Mouse (Mus musculus) hindbrain, embryonic 16.5 days (tissue): ENCODE data around the gene Sp1. TPM values are rescaled to one million over a fixed set of nuclear protein-coding genes. Genes with fewer than 3 reads are reported as not detected.
A peak's percentile ranks its signal among the peaks of the same experiment; 100 is the strongest.

ENCODE experiments used
- ATAC-seq: fragments of 200-750 bp; cut with Nextera tagmentation; 2 replicates; pipeline ENCODE4 v1.8.0; 2017; ENCODE audit warnings: moderate TSS enrichment, moderate library complexity
- H3K27ac ChIP-seq: fragments of 300-500 bp; sonication (generic); 2 replicates; pipeline ENCODE4 v1.5.1; 2014; ENCODE audit warnings: low read depth, mild to moderate bottlenecking, control low read depth, low read length, moderate library complexity
- H3K27me3 ChIP-seq: fragments of 300-500 bp; sonication (generic); replicated peaks from 2 replicates; pipeline ENCODE4 v1.6.1; 2014; ENCODE audit warnings: low read length; ENCODE audit not compliant: control insufficient read depth, insufficient read depth
- H3K36me3 ChIP-seq: fragments of 300-500 bp; sonication (generic); 2 replicates; pipeline ENCODE4 v1.6.1; 2014; ENCODE audit warnings: mild to moderate bottlenecking, low read length, moderate library complexity, mixed read lengths; ENCODE audit not compliant: control insufficient read depth, insufficient read depth
- H3K4me1 ChIP-seq: fragments of 300-500 bp; sonication (generic); 2 replicates; pipeline ENCODE4 v1.6.1; 2014; ENCODE audit warnings: low read depth, low read length; ENCODE audit not compliant: control insufficient read depth, insufficient read depth
- H3K4me2 ChIP-seq: fragments of 300-500 bp; sonication (generic); 2 replicates; pipeline ENCODE4 v1.6.1; 2014; ENCODE audit warnings: mild to moderate bottlenecking, low read length, control low read depth, moderate library complexity
- H3K4me3 ChIP-seq: fragments of 300-500 bp; sonication (generic); 2 replicates; pipeline ENCODE4 v1.5.1; 2014; ENCODE audit warnings: mild to moderate bottlenecking, low read length, control low read depth, moderate library complexity
- H3K9ac ChIP-seq: fragments of 300-500 bp; sonication (generic); 2 replicates; pipeline ENCODE4 v1.6.1; 2014; ENCODE audit warnings: low read depth, mild to moderate bottlenecking, control low read depth, low read length, moderate library complexity
- H3K9me3 ChIP-seq: fragments of 300-500 bp; sonication (generic); 2 replicates; pipeline ENCODE4 v1.6.1; 2014; ENCODE audit warnings: mild to moderate bottlenecking, low read length, moderate library complexity; ENCODE audit not compliant: control insufficient read depth
- WGBS: fragments of 180-500 bp; shearing (Covaris S2); extraction: QIAGEN DNeasy Blood & Tissue Kit; methylation state at CpG from one replicate; pipeline ENCODE4 v1.1.7; 2014; 5-methylcytosine and 5-hydroxymethylcytosine counted together
- polyA plus RNA-seq: library from polyadenylated mRNA; unstranded; fragments of >200 nt; fragmentation: Nextera tagmentation; extraction: Ambion mirVana; gene quantifications from 2 replicates; pipeline ENCODE4 v1.2.1, GENCODE M21; 2015

Gene Sp1
- polyA plus RNA-seq = 3.4 and 3.5 TPM in 2 replicates

GRCm38 (mm10) chr15:102405489-102406195 lies at the start of gene Sp1:
TSS of gene Sp1 (plus strand) at chr15:102406143.
- Histone ChIP-seq H3K4me1 (peaks cover 26% of the 10 kb centered on the region), H3K9ac (peak within 1 kb of the TSS; percentile 82), H3K27me3 (no peaks in the 10 kb centered on the region), H3K4me3 (peak within 1 kb of the TSS; percentile 70), H3K9me3 (no peaks in the 10 kb centered on the region), H3K27ac (peak within 1 kb of the TSS; percentile 100), H3K4me2 (peak within 1 kb of the TSS; percentile 70), H3K36me3 (peaks cover 15% of the 10 kb centered on the region)
- under 1% methylated on average over 38 of the region's 38 CpGs for WGBS
- ATAC-seq = peak; percentile 99

DNA sequence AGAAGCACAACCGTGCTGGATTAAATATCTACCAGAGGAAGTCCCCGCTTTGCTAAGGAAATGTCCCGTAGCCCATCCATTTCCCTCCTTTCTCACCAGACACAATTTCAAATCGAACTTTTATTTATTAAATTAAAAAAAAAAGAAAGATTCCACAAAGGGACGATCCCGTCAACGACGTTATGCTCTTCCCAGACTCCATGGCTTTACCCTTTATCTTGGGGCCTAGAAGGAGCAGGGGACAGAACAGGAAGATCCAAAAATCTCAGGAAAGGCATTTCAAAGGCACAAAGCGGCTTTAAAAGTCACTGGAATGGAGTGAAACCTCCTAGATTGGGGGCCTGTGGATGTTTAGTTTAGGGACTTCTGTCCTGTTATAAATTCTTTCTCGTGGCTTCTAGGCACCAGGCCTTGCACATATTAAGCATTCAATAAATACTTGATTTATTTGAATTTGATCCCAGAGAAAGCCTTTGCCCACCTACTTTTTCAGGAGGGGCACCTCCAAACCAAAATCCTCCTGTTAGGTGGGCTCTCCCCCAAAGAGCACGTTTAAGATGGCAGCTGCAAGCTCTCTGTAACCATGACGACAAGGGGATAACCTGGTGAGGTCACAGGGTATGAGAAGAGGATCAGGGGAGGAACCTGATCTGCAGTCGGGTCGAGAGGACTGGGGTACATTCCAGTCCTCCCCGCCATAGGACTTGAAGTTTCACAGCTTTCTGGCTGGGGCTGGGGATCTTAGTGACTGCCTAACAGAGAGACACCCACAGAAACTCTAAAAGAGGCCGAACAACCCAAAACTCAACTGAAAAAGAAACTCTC lies 49.2 kb upstream of the Sp1 start:
- Histone ChIP-seq H3K9me3 (no peaks in the 10 kb centered on the region), H3K36me3 (no peaks in the 10 kb centered on the region), H3K4me2 (peak overlapping the region; percentile 99), H3K9ac (no peak overlapping the region), H3K4me3 (no peak overlapping the region; the same call in 1 of the 2 replicates), H3K27me3 (peaks cover 27% of the 10 kb centered on the region), H3K27ac (no peak overlapping the region), H3K4me1 (peaks cover 24% of the 10 kb centered on the region)
- 27% methylated on average over 16 of the region's 16 CpGs for WGBS
- ATAC-seq = no peak

GRCm38 (mm10) chr15:102358126-102358525 lies 47.8 kb upstream of the Sp1 start:
- no peaks in the 10 kb centered on the region for H3K9me3 ChIP-seq
- peak overlapping the region; percentile 9 for H3K4me3 ChIP-seq
- peaks cover 27% of the 10 kb centered on the region for H3K27me3 ChIP-seq
- H3K36me3 ChIP-seq = no peaks in the 10 kb centered on the region
- H3K27ac ChIP-seq = no peak overlapping the region
- no peak for ATAC-seq
- H3K4me2 ChIP-seq = peak overlapping the region; percentile 42
- peak overlapping the region; percentile 38 for H3K9ac ChIP-seq
- peaks cover 24% of the 10 kb centered on the region for H3K4me1 ChIP-seq
- WGBS = 2% methylated on average over 21 of the region's 25 CpGs

GRCm38 (mm10) chr15:102358834-102359233 lies 47.1 kb upstream of the Sp1 start:
- H3K4me2 ChIP-seq = no peak overlapping the region
- no peaks in the 10 kb centered on the region for H3K36me3 ChIP-seq
- H3K9me3 ChIP-seq = no peaks in the 10 kb centered on the region
- no peak overlapping the region for H3K4me3 ChIP-seq
- WGBS = 26% methylated on average over 5 of the region's 5 CpGs
- peaks cover 24% of the 10 kb centered on the region for H3K4me1 ChIP-seq
- no peak overlapping the region; the same call in 1 of the 2 replicates for H3K9ac ChIP-seq
- no peak for ATAC-seq
- peaks cover 27% of the 10 kb centered on the region for H3K27me3 ChIP-seq
- H3K27ac ChIP-seq = no peak overlapping the region

DNA sequence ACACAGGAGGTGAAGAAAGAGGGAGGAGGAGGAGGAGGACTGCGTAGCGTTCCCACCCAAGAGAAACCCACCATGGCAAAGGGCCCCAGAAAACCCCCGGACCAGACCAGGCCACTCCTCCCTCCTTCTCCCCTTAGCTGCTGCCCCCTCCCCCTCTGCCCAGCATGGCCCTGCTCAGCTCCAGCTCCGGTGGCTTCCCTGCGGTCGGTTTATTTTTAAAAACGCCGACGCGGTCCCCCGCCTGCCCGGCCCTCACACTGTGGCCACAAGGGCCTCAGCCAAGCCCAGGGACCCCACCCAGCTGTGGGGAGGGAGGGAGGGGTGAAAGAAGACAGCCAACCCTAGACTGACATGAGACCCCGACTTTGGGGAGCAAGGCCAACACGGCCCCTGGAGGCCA lies 43.3 kb upstream of the Sp1 start:
- H3K36me3 ChIP-seq = no peaks in the 10 kb centered on the region
- peaks cover 17% of the 10 kb centered on the region for H3K4me1 ChIP-seq
- H3K9me3 ChIP-seq = no peaks in the 10 kb centered on the region
- peak overlapping the region; percentile 39 for H3K4me2 ChIP-seq
- peaks cover 14% of the 10 kb centered on the region for H3K27me3 ChIP-seq
- H3K9ac ChIP-seq = no peak overlapping the region
- 13% methylated on average over 13 of the region's 14 CpGs for WGBS
- no peak overlapping the region for H3K4me3 ChIP-seq
- H3K27ac ChIP-seq = no peak overlapping the region
- ATAC-seq = no peak

GRCm38 (mm10) chr15:102364678-102365077 lies 41.3 kb upstream of the Sp1 start:
- Histone ChIP-seq H3K36me3 (no peaks in the 10 kb centered on the region), H3K4me3 (no peak overlapping the region), H3K4me1 (peaks cover 8% of the 10 kb centered on the region), H3K27ac (no peak overlapping the region), H3K4me2 (no peak overlapping the region), H3K27me3 (peaks cover 4% of the 10 kb centered on the region; the same call in 1 of the 2 replicates), H3K9ac (no peak overlapping the region), H3K9me3 (no peaks in the 10 kb centered on the region)
- no peak for ATAC-seq
- WGBS = 100% methylated on average over 1 of the region's 1 CpGs

DNA sequence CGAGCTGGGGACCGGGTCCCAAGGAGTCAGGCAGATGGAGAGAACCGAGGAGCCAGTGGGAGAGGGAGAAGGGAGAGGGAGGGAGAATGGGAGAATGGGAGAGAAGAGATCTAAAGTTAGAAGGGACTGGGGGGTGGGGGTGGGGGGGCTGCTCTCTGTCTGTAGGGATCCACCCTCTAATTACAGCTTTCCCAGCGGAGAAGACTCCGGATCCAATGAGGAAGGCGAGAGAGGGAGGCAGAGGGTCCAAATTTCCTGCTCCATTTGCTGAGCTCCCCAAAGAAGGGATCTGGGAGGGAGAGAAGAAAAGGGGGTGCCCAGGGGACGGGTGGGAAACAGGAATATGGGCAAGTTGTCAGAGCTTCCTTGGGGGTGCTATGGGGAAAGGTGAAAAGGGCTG lies 39.7 kb upstream of the Sp1 start:
- Histone ChIP-seq H3K27me3 (peaks cover 7% of the 10 kb centered on the region), H3K4me2 (peak overlapping the region; percentile 55), H3K27ac (no peak overlapping the region), H3K9me3 (no peaks in the 10 kb centered on the region), H3K36me3 (no peaks in the 10 kb centered on the region), H3K4me3 (no peak overlapping the region; the same call in 1 of the 2 replicates), H3K9ac (peak overlapping the region; percentile 15; the same call in 1 of the 2 replicates), H3K4me1 (peaks cover 8% of the 10 kb centered on the region)
- WGBS = 5% methylated on average over 7 of the region's 7 CpGs
- ATAC-seq = no peak

GRCm38 (mm10) chr15:102366733-102367344 lies 39.1 kb upstream of the Sp1 start, which contains the start of gene Sp7:
TSS of gene Sp7 (minus strand) at chr15:102367182.
- Histone ChIP-seq H3K4me3 (peak within 1 kb of the TSS; percentile 29), H3K4me1 (peaks cover 8% of the 10 kb centered on the region), H3K36me3 (no peaks in the 10 kb centered on the region), H3K27ac (no peak within 1 kb of the TSS), H3K9me3 (no peaks in the 10 kb centered on the region), H3K27me3 (peaks cover 10% of the 10 kb centered on the region), H3K4me2 (peak within 1 kb of the TSS; percentile 55), H3K9ac (peak within 1 kb of the TSS; percentile 15; the same call in 1 of the 2 replicates)
- ATAC-seq = peak; percentile 53; the same call in 1 of the 2 replicates
- 4% methylated on average over 15 of the region's 15 CpGs for WGBS
